Mouse (Mus musculus) ES-E14 (cell line): Measurements from ENCODE around the gene Ift140.

ENCODE experiments used
- HCFC1 ChIP-seq: IDR thresholded peaks from 2 replicates; pipeline ENCODE4 v1.6.1; 2012; ENCODE audit warnings: low read length, inconsistent platforms, borderline replicate concordance; ENCODE audit not compliant: insufficient read depth
- MAFK ChIP-seq: IDR thresholded peaks from 2 replicates; pipeline ENCODE4 v1.6.1; 2014; ENCODE audit warnings: mild to moderate bottlenecking, low read depth, low read length, inconsistent platforms; ENCODE audit not compliant: insufficient read depth
- ZNF384 ChIP-seq: IDR thresholded peaks from 2 replicates; pipeline ENCODE4 v1.6.1; 2012; ENCODE audit warnings: low read depth, low read length, inconsistent platforms

DNA sequence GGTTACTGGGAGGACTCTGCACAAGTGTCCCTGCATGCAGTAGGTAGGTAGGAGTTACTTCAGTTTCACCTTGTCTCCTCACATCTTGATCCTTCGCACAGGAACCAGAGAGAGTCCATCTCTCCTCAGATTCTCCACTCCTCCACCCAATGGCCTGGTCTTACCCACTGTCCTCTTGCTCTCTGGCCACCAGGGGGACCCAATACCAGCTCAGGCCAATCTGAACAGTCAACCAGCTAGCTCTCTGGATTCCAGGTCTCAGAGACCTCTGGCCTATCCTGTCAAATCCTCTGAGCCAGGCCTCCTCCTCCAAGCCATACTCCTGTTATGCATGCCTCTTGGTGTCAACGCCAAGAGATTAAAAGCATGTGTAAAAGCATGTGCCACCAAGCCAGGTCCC is 93.7 kb downstream of the Ift140 start:
- TF ChIP-seq MAFK (no peak), ZNF384 (no peak), HCFC1 (no peak)
